Mouse (Mus musculus) regulatory T cell (primary cell): Measurements from ENCODE around the gene Rtn2.

ENCODE experiments used
- in situ Hi-C: fragments of 300-600 bp; cut with MboI, MseI; formaldehyde crosslinking; loops from one replicate; pipeline ENCODE4 v1.15.1; 2025; ENCODE audit warnings: high pct_unique_total_duplicates

Rtn2 gene

GRCm38 (mm10) chr7:19316451-19317161 lies 34.2 kb downstream of the Rtn2 start:
- in situ Hi-C loops: loop anchor here (10.0 kb wide), 1 partner anchor 508 kb away; the partner anchor contains the start of gene Bcl3

- in situ Hi-C loops: loop anchor here (10.0 kb wide), 1 partner anchor 507 kb away; the partner anchor contains the start of gene Bcl3
These were observed 35.8 kb downstream of the Rtn2 start for GRCm38 (mm10) chr7:19318201-19318600.

GRCm38 (mm10) chr7:19318676-19319075 lies 36.3 kb downstream of the Rtn2 start:
- in situ Hi-C loops: loop anchor here (10.0 kb wide), 1 partner anchor 506 kb away; the partner anchor contains the start of gene Bcl3

GRCm38 (mm10) chr7:19319458-19319857 lies 37.0 kb downstream of the Rtn2 start:
- in situ Hi-C loops: loop anchor here (10.0 kb wide), 1 partner anchor 505 kb away; the partner anchor contains the start of gene Bcl3

GRCm38 (mm10) chr7:19319906-19320305 lies 37.5 kb downstream of the Rtn2 start:
- in situ Hi-C loops: loop anchor here (10.0 kb wide), 2 partner anchors 505 to 625 kb away; partner anchors contain the start of gene Bcl3

- in situ Hi-C loops: loop anchor here (10.0 kb wide), 1 partner anchor 624 kb away; no protein-coding TSS in a partner anchor
These were observed 38.2 kb downstream of the Rtn2 start for GRCm38 (mm10) chr7:19320637-19321036.

- in situ Hi-C loops: loop anchor here (10.0 kb wide), 1 partner anchor 623 kb away; no protein-coding TSS in a partner anchor
These were observed 39.0 kb downstream of the Rtn2 start for GRCm38 (mm10) chr7:19321464-19321863.

- in situ Hi-C loops: loop anchor here (10.0 kb wide), 1 partner anchor 622 kb away; no protein-coding TSS in a partner anchor
These were observed 40.1 kb downstream of the Rtn2 start for GRCm38 (mm10) chr7:19322489-19322888.

- in situ Hi-C loops: loop anchor here (10.0 kb wide), 1 partner anchor 621 kb away; no protein-coding TSS in a partner anchor
These were observed 41.8 kb downstream of the Rtn2 start for GRCm38 (mm10) chr7:19324221-19324620.

GRCm38 (mm10) chr7:19325262-19326199 lies 43.1 kb downstream of the Rtn2 start:
- in situ Hi-C loops: loop anchor here (10.0 kb wide), 1 partner anchor 619 kb away; no protein-coding TSS in a partner anchor

GRCm38 (mm10) chr7:19326359-19326758 lies 43.9 kb downstream of the Rtn2 start:
- in situ Hi-C loops: loop anchor here (10.0 kb wide), 1 partner anchor 618 kb away; no protein-coding TSS in a partner anchor

- in situ Hi-C loops: loop anchor here (10.0 kb wide), 1 partner anchor 618 kb away; no protein-coding TSS in a partner anchor
These were observed 44.7 kb downstream of the Rtn2 start for GRCm38 (mm10) chr7:19327128-19327527.

- in situ Hi-C loops: loop anchor here (10.0 kb wide), 1 partner anchor 617 kb away; no protein-coding TSS in a partner anchor
These were observed 45.4 kb downstream of the Rtn2 start for GRCm38 (mm10) chr7:19327782-19328181.

- in situ Hi-C loops: loop anchor here (10.0 kb wide), 1 partner anchor 616 kb away; no protein-coding TSS in a partner anchor
These were observed 46.0 kb downstream of the Rtn2 start for GRCm38 (mm10) chr7:19328425-19328824.

- in situ Hi-C loops: no loop called here
These were observed 49.5 kb downstream of the Rtn2 start for GRCm38 (mm10) chr7:19331910-19332309.

GRCm38 (mm10) chr7:19332709-19333352 lies 50.4 kb downstream of the Rtn2 start:
- in situ Hi-C loops: no loop called here

- in situ Hi-C loops: no loop called here
These were observed 53.2 kb downstream of the Rtn2 start for GRCm38 (mm10) chr7:19335583-19335982.

GRCm38 (mm10) chr7:19337122-19337521 lies 54.7 kb downstream of the Rtn2 start:
- in situ Hi-C loops: no loop called here

GRCm38 (mm10) chr7:19338060-19338459 lies 55.6 kb downstream of the Rtn2 start:
- in situ Hi-C loops: no loop called here

GRCm38 (mm10) chr7:19338596-19338995 lies 56.2 kb downstream of the Rtn2 start:
- in situ Hi-C loops: no loop called here

- in situ Hi-C loops: loop anchor here (5.0 kb wide), 1 partner anchor 34 kb away; no protein-coding TSS in a partner anchor
These were observed 58.8 kb downstream of the Rtn2 start for GRCm38 (mm10) chr7:19341250-19341649.
